Mouse (Mus musculus) heart, postnatal 0 days (tissue): Measurements from ENCODE around the gene Hmgcs1.

Source experiments
- CTCF ChIP-seq: IDR thresholded peaks from 2 replicates; pipeline ENCODE4 v1.5.1; 2016; ENCODE audit warnings: antibody characterized with exemption, control low read depth, low read depth
- EP300 ChIP-seq: IDR thresholded peaks from 2 replicates; pipeline ENCODE4 v1.6.1; 2016; ENCODE audit warnings: antibody characterized with exemption, low read depth

- TF ChIP-seq CTCF (no peak), EP300 (no peak)
These were observed 45.4 kb upstream of the Hmgcs1 start for GRCm38 (mm10) chr13:119644769-119645168.
